Mouse (Mus musculus) spleen, adult 2 months (tissue): ENCODE results near the gene Tspan32.

Source experiments
- CTCF ChIP-seq: fragments of 200-500 bp; IDR thresholded peaks from 2 replicates; pipeline ENCODE4 v1.5.1; 2011; ENCODE audit warnings: mild to moderate bottlenecking, inconsistent platforms; ENCODE audit not compliant: insufficient read depth, insufficient read length, insufficient replicate concordance; ENCODE audit errors: extremely low read depth
- POLR2A ChIP-seq: fragments of 200-500 bp; IDR thresholded peaks from 2 replicates; pipeline ENCODE4 v1.6.1; 2011; ENCODE audit warnings: low read depth, low read length, inconsistent platforms

- no peak for TF ChIP-seq CTCF
- TF ChIP-seq POLR2A = no peak
Observed at GRCm38 (mm10) chr7:143053961-143054611, 49.2 kb downstream of the Tspan32 start.
